Mouse (Mus musculus) heart, embryonic 13.5 days (tissue): Measurements from ENCODE around the gene Dlg1. TPM values are rescaled to one million over a fixed set of nuclear protein-coding genes. Genes with fewer than 3 reads are reported as not detected.
"Not testable (repeated sequence)": the region's sequence is repeated elsewhere in the genome, so short reads cannot be mapped to it uniquely, and the experiment has no call there.

Experiments
- ATAC-seq: fragments of 200-750 bp; cut with Nextera tagmentation; 2 replicates; pipeline ENCODE4 v1.8.0; 2017; ENCODE audit warnings: moderate TSS enrichment; ENCODE audit not compliant: insufficient number of reproducible peaks, low FRiP score, low TSS enrichment; ENCODE audit errors: extremely low read depth
- H3K27ac ChIP-seq: fragments of 300-500 bp; sonication (generic); replicated peaks from 2 replicates; pipeline ENCODE4 v1.5.1; 2015; ENCODE audit warnings: moderate library complexity, mild to moderate bottlenecking, inconsistent platforms
- H3K27me3 ChIP-seq: fragments of 300-500 bp; sonication (generic); replicated peaks from 2 replicates; pipeline ENCODE4 v1.6.1; 2015; ENCODE audit warnings: mild to moderate bottlenecking, inconsistent platforms
- H3K36me3 ChIP-seq: fragments of 300-500 bp; sonication (generic); 2 replicates; pipeline ENCODE4 v1.6.1; 2015; ENCODE audit warnings: mild to moderate bottlenecking, inconsistent platforms
- H3K4me1 ChIP-seq: fragments of 300-500 bp; sonication (generic); 2 replicates; pipeline ENCODE4 v1.6.1; 2015; ENCODE audit warnings: inconsistent platforms
- H3K4me2 ChIP-seq: fragments of 300-500 bp; sonication (generic); 2 replicates; pipeline ENCODE4 v1.6.1; 2015; ENCODE audit warnings: inconsistent platforms, mild to moderate bottlenecking, moderate library complexity
- H3K4me3 ChIP-seq: fragments of 300-500 bp; sonication (generic); 2 replicates; pipeline ENCODE4 v1.5.1; 2015; ENCODE audit warnings: moderate library complexity, mild to moderate bottlenecking, inconsistent platforms
- H3K9ac ChIP-seq: fragments of 300-500 bp; sonication (generic); 2 replicates; pipeline ENCODE4 v1.6.1; 2015; ENCODE audit warnings: inconsistent platforms, mild to moderate bottlenecking, moderate library complexity
- H3K9me3 ChIP-seq: fragments of 300-500 bp; sonication (generic); 2 replicates; pipeline ENCODE4 v1.6.1; 2016; ENCODE audit warnings: inconsistent platforms
- WGBS: fragments of 180-500 bp; shearing (Covaris S2); methylation state at CpG from one replicate; pipeline ENCODE4 v1.1.7; 2015; ENCODE audit warnings: mixed read lengths; 5-methylcytosine and 5-hydroxymethylcytosine counted together
- polyA plus RNA-seq: library from polyadenylated mRNA; unstranded; fragments of >200 nt; fragmentation: Nextera tagmentation; extraction: Ambion mirVana; gene quantifications from 2 replicates; pipeline ENCODE4 v1.2.1, GENCODE M21; 2015

Gene Dlg1
- polyA plus RNA-seq, 1 experiment from 2014 or later = 12.4 TPM

- H3K4me1 ChIP-seq = peaks cover 39% of the 10 kb centered on the region
- ATAC-seq = no peak
- peak overlapping the region; percentile 25 for H3K4me2 ChIP-seq
- no peak overlapping the region for H3K9ac ChIP-seq
- 56% methylated on average over 11 of the region's 11 CpGs for WGBS
- H3K9me3 ChIP-seq = no peaks in the 10 kb centered on the region
- H3K4me3 ChIP-seq = no peak overlapping the region
- H3K36me3 ChIP-seq = no peaks in the 10 kb centered on the region
- H3K27me3 ChIP-seq = no peaks in the 10 kb centered on the region
- H3K27ac ChIP-seq = no peak overlapping the region
Measured at GRCm38 (mm10) chr16:31695286-31696020, 32.2 kb downstream of the Dlg1 start.

DNA sequence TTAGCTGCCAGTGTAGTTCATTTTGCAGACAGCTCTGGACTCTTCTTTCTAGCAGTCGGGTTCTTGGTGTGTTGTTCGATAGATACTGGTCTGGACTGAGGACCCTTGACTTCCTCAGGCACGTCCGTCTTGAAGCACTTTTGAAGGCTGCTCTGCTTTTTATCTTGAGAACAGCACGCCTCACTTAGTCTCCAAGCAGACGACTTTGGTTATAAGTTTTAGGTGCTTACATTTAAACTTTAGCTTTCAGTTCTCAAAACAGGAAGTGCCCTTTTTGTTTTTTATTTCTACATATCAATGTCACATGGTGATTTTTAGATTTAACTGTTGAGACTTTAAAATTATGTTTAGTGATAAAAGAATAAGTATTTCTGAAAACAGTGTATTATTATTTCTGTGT, 33.1 kb downstream of the Dlg1 start:
- Histone ChIP-seq H3K4me2 (peak overlapping the region; percentile 33), H3K36me3 (no peaks in the 10 kb centered on the region), H3K27me3 (no peaks in the 10 kb centered on the region), H3K4me1 (peaks cover 39% of the 10 kb centered on the region), H3K9me3 (no peaks in the 10 kb centered on the region), H3K4me3 (no peak overlapping the region), H3K9ac (peak overlapping the region; percentile 34; the same call in 1 of the 2 replicates), H3K27ac (no peak overlapping the region)
- WGBS = 23% methylated on average over 6 of the region's 6 CpGs
- no peak for ATAC-seq

DNA sequence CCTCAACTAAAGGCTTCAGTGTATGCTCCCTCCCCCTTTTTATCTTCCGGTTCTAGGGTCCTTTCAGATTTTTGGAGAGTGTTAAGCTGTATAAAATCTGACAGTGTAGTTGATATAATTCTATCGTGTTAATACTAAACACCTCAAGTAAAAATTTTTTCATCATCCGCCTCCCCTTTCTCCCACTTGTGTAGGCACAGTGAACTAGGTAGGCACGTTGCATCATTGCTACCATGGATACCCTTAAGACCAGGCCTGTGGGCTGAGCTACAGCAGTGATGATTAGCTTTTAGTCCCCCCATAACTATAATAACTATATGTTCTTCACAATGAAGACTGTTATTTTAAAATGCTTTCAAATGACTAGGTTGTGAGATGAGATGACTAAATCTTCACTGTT, 34.1 kb downstream of the Dlg1 start:
- WGBS = 72% methylated on average over 4 of the region's 4 CpGs

GRCm38 (mm10) chr16:31705213-31705612, 42.0 kb downstream of the Dlg1 start:
- Histone ChIP-seq H3K9ac (no peak overlapping the region), H3K27me3 (no peaks in the 10 kb centered on the region), H3K27ac (no peak overlapping the region), H3K36me3 (no peaks in the 10 kb centered on the region), H3K4me1 (peaks cover 18% of the 10 kb centered on the region), H3K9me3 (no peaks in the 10 kb centered on the region), H3K4me3 (no peak overlapping the region), H3K4me2 (no peak overlapping the region)
- ATAC-seq = no peak
- WGBS = 23% methylated on average over 2 of the region's 2 CpGs

More for the DNA sequence above, 34.1 kb downstream of the Dlg1 start:
- peaks cover 39% of the 10 kb centered on the region for H3K4me1 ChIP-seq
- H3K27ac ChIP-seq = no peak overlapping the region
- H3K4me2 ChIP-seq = no peak overlapping the region
- H3K9me3 ChIP-seq = no peaks in the 10 kb centered on the region
- no peak overlapping the region for H3K4me3 ChIP-seq
- no peak for ATAC-seq
- H3K27me3 ChIP-seq = no peaks in the 10 kb centered on the region
- H3K36me3 ChIP-seq = no peaks in the 10 kb centered on the region
- no peak overlapping the region for H3K9ac ChIP-seq

DNA sequence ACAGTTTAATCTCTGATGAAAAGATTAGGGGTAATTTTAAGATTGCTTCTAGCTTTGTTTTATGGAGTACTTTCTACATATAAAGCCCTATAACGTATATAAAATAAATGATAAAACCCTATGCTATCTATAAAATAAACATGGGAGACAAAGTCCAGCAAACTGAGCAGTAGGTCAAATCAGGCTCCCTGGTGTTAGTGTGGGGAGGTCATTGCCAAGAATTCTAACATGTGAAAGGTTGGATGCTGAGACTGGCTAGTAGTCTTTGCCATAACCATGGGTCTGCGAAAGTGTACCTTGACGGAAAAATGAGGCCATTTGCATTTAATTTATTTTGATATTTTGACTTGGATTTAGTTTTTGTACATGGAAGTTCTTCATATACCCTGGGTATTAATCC, 42.7 kb downstream of the Dlg1 start:
- Histone ChIP-seq H3K4me1 (peaks cover 21% of the 10 kb centered on the region), H3K9ac (no peak overlapping the region), H3K4me2 (no peak overlapping the region), H3K9me3 (no peaks in the 10 kb centered on the region), H3K4me3 (no peak overlapping the region), H3K27ac (no peak overlapping the region), H3K27me3 (no peaks in the 10 kb centered on the region), H3K36me3 (no peaks in the 10 kb centered on the region)
- no peak for ATAC-seq
- 90% methylated on average over 3 of the region's 3 CpGs for WGBS

DNA sequence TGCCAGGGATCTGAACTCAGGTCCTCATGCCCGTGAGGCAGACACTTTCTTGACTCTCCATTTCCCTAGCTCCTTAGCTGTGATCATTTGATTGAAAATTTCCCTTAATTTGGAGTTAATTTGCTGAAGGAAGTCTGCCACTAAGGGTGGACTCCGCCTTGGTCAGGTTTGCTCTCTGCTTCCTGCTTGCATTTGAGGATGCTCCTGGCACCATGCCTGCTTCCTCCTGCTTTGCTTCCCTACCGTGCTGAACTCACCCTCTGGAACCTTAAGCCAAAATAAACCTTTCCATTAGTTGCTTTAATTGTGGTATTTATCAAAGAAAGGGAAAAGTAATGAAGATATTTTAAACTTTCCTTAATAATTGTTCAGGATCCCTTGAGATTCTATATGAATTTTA, 44.1 kb downstream of the Dlg1 start:
- no peak overlapping the region for H3K9ac ChIP-seq
- no peaks in the 10 kb centered on the region for H3K27me3 ChIP-seq
- no peaks in the 10 kb centered on the region for H3K36me3 ChIP-seq
- H3K4me2 ChIP-seq = no peak overlapping the region
- WGBS = 70% methylated on average over 3 of the region's 3 CpGs
- no peak overlapping the region for H3K4me3 ChIP-seq
- ATAC-seq = no peak
- H3K4me1 ChIP-seq = peaks cover 34% of the 10 kb centered on the region
- H3K9me3 ChIP-seq = no peaks in the 10 kb centered on the region
- no peak overlapping the region for H3K27ac ChIP-seq

- H3K4me1 ChIP-seq = no peaks in the 10 kb centered on the region
- no peak overlapping the region for H3K27ac ChIP-seq
- no peak overlapping the region for H3K4me2 ChIP-seq
- no peaks in the 10 kb centered on the region for H3K27me3 ChIP-seq
- H3K9me3 ChIP-seq = no peaks in the 10 kb centered on the region
- 90% methylated on average over 1 of the region's 1 CpGs for WGBS
- 0 out of 2 replicates have a peak, but pooled peaks cover 4% of the 10 kb centered on the region for H3K36me3 ChIP-seq
- no peak overlapping the region for H3K9ac ChIP-seq
- ATAC-seq = no peak
- H3K4me3 ChIP-seq = no peak overlapping the region
Measured at GRCm38 (mm10) chr16:31722991-31723390, 59.7 kb downstream of the Dlg1 start.

DNA sequence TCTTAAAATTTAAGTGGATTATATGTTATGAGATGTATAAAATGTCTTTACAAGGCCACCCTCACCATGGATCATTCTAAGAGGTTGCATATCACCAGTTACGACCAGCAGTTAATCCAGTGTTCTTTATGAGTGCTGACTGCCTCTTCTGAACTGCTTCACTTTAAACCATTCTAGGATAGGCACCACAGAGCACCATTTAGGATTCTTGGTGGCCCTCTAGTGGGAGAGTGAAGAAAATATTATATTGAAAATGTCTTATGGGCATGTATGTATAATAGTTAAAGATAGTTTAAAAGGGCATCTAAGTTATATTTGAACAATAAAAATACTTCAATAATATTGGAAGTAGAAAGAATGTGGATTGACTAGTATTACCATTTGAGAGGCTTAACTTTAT, 60.9 kb downstream of the Dlg1 start:
- 13% methylated on average over 1 of the region's 1 CpGs for WGBS
- Histone ChIP-seq H3K27me3 (no peaks in the 10 kb centered on the region), H3K36me3 (no peaks in the 10 kb centered on the region), H3K27ac (no peak overlapping the region), H3K4me1 (0 out of 2 replicates have a peak, but pooled peaks cover 4% of the 10 kb centered on the region), H3K9me3 (no peaks in the 10 kb centered on the region), H3K4me3 (no peak overlapping the region), H3K4me2 (no peak overlapping the region), H3K9ac (no peak overlapping the region)
- ATAC-seq = no peak; the same call in 1 of the 2 replicates

GRCm38 (mm10) chr16:31724818-31725217, 61.6 kb downstream of the Dlg1 start:
- 0 out of 2 replicates have a peak, but pooled peaks cover 4% of the 10 kb centered on the region for H3K4me1 ChIP-seq
- 85% methylated on average over 4 of the region's 4 CpGs for WGBS
- no peak for ATAC-seq

DNA sequence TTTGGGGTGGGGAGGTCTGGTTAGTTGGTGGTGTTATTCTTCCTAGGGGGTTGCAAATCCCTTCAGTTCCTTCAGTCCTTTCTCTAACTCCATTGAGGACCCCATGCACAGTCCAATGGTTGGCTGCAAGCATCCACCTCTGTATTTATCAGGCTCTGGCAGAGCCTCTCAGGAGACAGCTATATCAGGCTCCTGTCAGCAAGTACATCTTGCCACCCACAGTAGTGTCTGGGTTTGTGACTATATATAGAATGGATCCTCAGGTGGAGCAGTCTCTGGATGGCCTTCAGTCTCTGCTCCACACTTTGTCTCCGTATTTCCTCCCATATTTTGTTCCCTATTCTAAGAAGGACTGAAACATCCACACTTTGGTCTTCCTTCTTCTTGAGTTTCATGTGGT, 67.7 kb downstream of the Dlg1 start:
- H3K9ac ChIP-seq, H3K36me3 ChIP-seq, ATAC-seq, H3K9me3 ChIP-seq, H3K27me3 ChIP-seq, H3K4me3 ChIP-seq, H3K4me2 ChIP-seq: not testable (repeated sequence)
- H3K4me1 ChIP-seq = peaks cover 13% of the 10 kb centered on the region
- WGBS = 40% methylated on average over 1 of the region's 1 CpGs
- H3K27ac ChIP-seq = peak overlapping the region; percentile 42; the same call in 1 of the 2 replicates

More at GRCm38 (mm10) chr16:31724818-31725217, 61.6 kb downstream of the Dlg1 start:
- Histone ChIP-seq H3K4me3 (no peak overlapping the region), H3K4me2 (no peak overlapping the region), H3K9ac (no peak overlapping the region), H3K9me3 (no peaks in the 10 kb centered on the region), H3K27me3 (no peaks in the 10 kb centered on the region), H3K27ac (no peak overlapping the region), H3K36me3 (no peaks in the 10 kb centered on the region)

GRCm38 (mm10) chr16:31737081-31737480, 73.8 kb downstream of the Dlg1 start:
- Histone ChIP-seq H3K4me3 (no peak overlapping the region), H3K9me3 (no peaks in the 10 kb centered on the region), H3K36me3 (no peaks in the 10 kb centered on the region), H3K27me3 (no peaks in the 10 kb centered on the region), H3K4me1 (peaks cover 32% of the 10 kb centered on the region), H3K27ac (0 out of 2 replicates have a peak overlapping the region, but pooled peaks have one; percentile 1), H3K4me2 (no peak overlapping the region), H3K9ac (no peak overlapping the region)
- 65% methylated on average over 4 of the region's 4 CpGs for WGBS
- ATAC-seq = no peak

- no peaks in the 10 kb centered on the region for H3K27me3 ChIP-seq
- no peak for ATAC-seq
- peaks cover 32% of the 10 kb centered on the region for H3K4me1 ChIP-seq
- 57% methylated on average over 3 of the region's 3 CpGs for WGBS
- H3K4me3 ChIP-seq = no peak overlapping the region
- no peaks in the 10 kb centered on the region for H3K9me3 ChIP-seq
- H3K36me3 ChIP-seq = no peaks in the 10 kb centered on the region
- no peak overlapping the region for H3K9ac ChIP-seq
- H3K4me2 ChIP-seq = no peak overlapping the region
- H3K27ac ChIP-seq = peak overlapping the region; percentile 32
Measured at GRCm38 (mm10) chr16:31737761-31738160, 74.5 kb downstream of the Dlg1 start.
